11 mouse cellular contexts compared by ENCODE assay signal in the genomic region with DNA sequence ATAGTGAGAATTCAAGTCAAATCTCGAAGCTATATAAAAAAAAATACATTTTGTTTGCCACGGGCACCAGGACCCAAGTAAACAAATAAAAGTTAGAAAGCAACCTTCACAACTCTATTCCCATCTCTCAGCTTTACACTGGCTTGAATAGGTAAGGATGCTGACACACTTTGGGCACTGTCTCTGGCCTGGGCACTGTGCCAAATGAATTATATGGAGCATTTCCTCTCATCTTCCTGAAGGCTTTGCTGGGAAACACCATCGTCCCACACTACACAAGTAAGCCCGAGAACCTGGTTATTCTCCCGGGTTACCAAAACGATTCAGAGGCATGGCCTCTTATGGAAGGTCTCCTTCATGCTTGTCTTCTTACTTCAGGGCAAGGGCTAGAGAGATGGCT.
DNase-seq lines count a peak whose midpoint lies in the region; ATAC-seq and TF ChIP-seq lines count a peak whose summit lies in the region.
"Had no signal": no experiment of that assay in that cellular context is flagged by ENCODE, and none has a peak within 500 bp of the region (broad histone marks: within the 10 kb centered on the region; RNA-seq: fewer than 3 reads in every experiment).

No protein-coding gene starts in this region.

- no peak for TF ChIP-seq CTCF in lung, embryonic 14.5 days (IDR thresholded peaks at IDR 0.05; ENCODE audit: low read depth)
- no peak for TF ChIP-seq CTCF in lung, adult 2 months (IDR thresholded peaks at IDR 0.05; ENCODE audit: insufficient read depth, low read length)

- no peak overlapping the region for H3K9ac ChIP-seq in forebrain, embryonic 13.5 days
- H3K9ac ChIP-seq in forebrain, embryonic 12.5 days = no peak overlapping the region
- H3K9ac ChIP-seq in lung, embryonic 14.5 days = no peak overlapping the region
- no peak overlapping the region for H3K9ac ChIP-seq in forebrain, embryonic 16.5 days (replicated peaks; ENCODE audit: low read depth, low read length)
- no peak overlapping the region for H3K9ac ChIP-seq in neural tube, embryonic 13.5 days
- H3K9ac ChIP-seq: lung, embryonic 15.5 days had no signal

- peak; percentile 48 for DNase-seq in lung, embryonic 14.5 days
- no peak for DNase-seq in lung, adult 2 months
- DNase-seq in adipocyte (ENCODE audit: low spot score) = no peak
- DNase-seq in gastrocnemius, postnatal 4 days (ENCODE audit: low spot score in 2 of 2) = no peak
- DNase-seq: adrenal gland, postnatal 25 days had no signal

- no peak overlapping the region for H3K4me3 ChIP-seq in forebrain, embryonic 13.5 days
- no peak overlapping the region for H3K4me3 ChIP-seq in forebrain, embryonic 12.5 days (replicated peaks)
- H3K4me3 ChIP-seq in lung, embryonic 14.5 days (ENCODE audit: low read depth, low read length) = no peak overlapping the region
- no peak overlapping the region for H3K4me3 ChIP-seq in lung, adult 2 months (replicated peaks; ENCODE audit: extremely low read depth, low read depth, low read length)
- no peak overlapping the region; the same call in 1 of the 2 replicates for H3K4me3 ChIP-seq in forebrain, embryonic 16.5 days (replicated peaks; ENCODE audit: low read length)
- H3K4me3 ChIP-seq in neural tube, embryonic 13.5 days = no peak overlapping the region
- H3K4me3 ChIP-seq: lung, embryonic 15.5 days had no signal

- H3K36me3 ChIP-seq in forebrain, embryonic 13.5 days (ENCODE audit: poor library complexity, severe bottlenecking) = no peaks in the 10 kb centered on the region
- no peaks in the 10 kb centered on the region for H3K36me3 ChIP-seq in forebrain, embryonic 12.5 days (replicated peaks)
- H3K36me3 ChIP-seq in lung, embryonic 14.5 days (ENCODE audit: insufficient read depth) = no peaks in the 10 kb centered on the region
- H3K36me3 ChIP-seq in forebrain, embryonic 16.5 days (ENCODE audit: control insufficient read depth, insufficient read depth) = no peaks in the 10 kb centered on the region
- H3K36me3 ChIP-seq in neural tube, embryonic 13.5 days = no peaks in the 10 kb centered on the region
- H3K36me3 ChIP-seq: lung, embryonic 15.5 days had no signal

- no peaks in the 10 kb centered on the region for H3K9me3 ChIP-seq in forebrain, embryonic 13.5 days (replicated peaks)
- H3K9me3 ChIP-seq in forebrain, embryonic 12.5 days = no peaks in the 10 kb centered on the region; the same call in 1 of the 2 replicates
- no peaks in the 10 kb centered on the region for H3K9me3 ChIP-seq in lung, embryonic 14.5 days (ENCODE audit: low read depth, low read length)
- H3K9me3 ChIP-seq in forebrain, embryonic 16.5 days (ENCODE audit: control insufficient read depth, low read length) = no peaks in the 10 kb centered on the region
- no peaks in the 10 kb centered on the region for H3K9me3 ChIP-seq in neural tube, embryonic 13.5 days
- H3K9me3 ChIP-seq: lung, embryonic 15.5 days had no signal

- peak overlapping the region; percentile 48 for H3K4me2 ChIP-seq in forebrain, embryonic 13.5 days
- no peak overlapping the region for H3K4me2 ChIP-seq in forebrain, embryonic 12.5 days
- H3K4me2 ChIP-seq in lung, embryonic 14.5 days = no peak overlapping the region
- peak overlapping the region; percentile 48 for H3K4me2 ChIP-seq in forebrain, embryonic 16.5 days (ENCODE audit: low read length)
- H3K4me2 ChIP-seq in neural tube, embryonic 13.5 days = peak overlapping the region; percentile 44
- H3K4me2 ChIP-seq: heart, embryonic 11.5 days; lung, embryonic 15.5 days had no signal

- H3K27me3 ChIP-seq in forebrain, embryonic 13.5 days = no peaks in the 10 kb centered on the region
- H3K27me3 ChIP-seq in forebrain, embryonic 12.5 days = no peaks in the 10 kb centered on the region
- H3K27me3 ChIP-seq in lung, embryonic 14.5 days (ENCODE audit: insufficient read depth, low read length) = no peaks in the 10 kb centered on the region
- no peaks in the 10 kb centered on the region for H3K27me3 ChIP-seq in forebrain, embryonic 16.5 days (replicated peaks; ENCODE audit: control insufficient read depth, insufficient read depth, low read length)
- no peaks in the 10 kb centered on the region for H3K27me3 ChIP-seq in neural tube, embryonic 13.5 days
- H3K27me3 ChIP-seq: lung, embryonic 15.5 days had no signal

- peak; percentile 53 for ATAC-seq in forebrain, embryonic 13.5 days
- ATAC-seq in forebrain, embryonic 12.5 days (ENCODE audit: low FRiP score) = no peak
- ATAC-seq in lung, embryonic 14.5 days (ENCODE audit: insufficient read depth) = no peak
- peak; percentile 36 for ATAC-seq in forebrain, embryonic 16.5 days
- peak; percentile 77 for ATAC-seq in neural tube, embryonic 13.5 days (ENCODE audit: low read depth)

- WGBS in forebrain, embryonic 13.5 days = 42% methylated on average over 6 of the region's 6 CpGs
- WGBS in forebrain, embryonic 12.5 days = 56% methylated on average over 6 of the region's 6 CpGs
- 66% methylated on average over 6 of the region's 6 CpGs for WGBS in lung, embryonic 14.5 days
- whole genome bisulfite sequencing in lung, adult 2 months = 44% methylated on average over 6 of the region's 6 CpGs
- 12% methylated on average over 6 of the region's 6 CpGs for WGBS in forebrain, embryonic 16.5 days
- 37% methylated on average over 6 of the region's 6 CpGs for WGBS in neural tube, embryonic 13.5 days

- H3K4me1 ChIP-seq in forebrain, embryonic 13.5 days = peaks cover 18% of the 10 kb centered on the region
- 0 out of 2 replicates have a peak, but pooled peaks cover 3% of the 10 kb centered on the region for H3K4me1 ChIP-seq in forebrain, embryonic 12.5 days
- no peaks in the 10 kb centered on the region for H3K4me1 ChIP-seq in lung, embryonic 14.5 days (ENCODE audit: insufficient read depth)
- no peaks in the 10 kb centered on the region for H3K4me1 ChIP-seq in lung, adult 2 months (ENCODE audit: control insufficient read depth, insufficient read depth, low read length)
- H3K4me1 ChIP-seq in forebrain, embryonic 16.5 days (replicated peaks; ENCODE audit: control insufficient read depth, insufficient read depth, low read length) = peaks cover 13% of the 10 kb centered on the region
- peaks cover 16% of the 10 kb centered on the region for H3K4me1 ChIP-seq in neural tube, embryonic 13.5 days (replicated peaks)
- H3K4me1 ChIP-seq: lung, embryonic 15.5 days had no signal

- TF ChIP-seq POLR2A in lung, adult 2 months (IDR thresholded peaks at IDR 0.05; ENCODE audit: borderline replicate concordance, extremely low read depth, low read depth, low read length) = no peak

- no peak overlapping the region for H3K27ac ChIP-seq in forebrain, embryonic 13.5 days
- no peak overlapping the region for H3K27ac ChIP-seq in forebrain, embryonic 12.5 days
- no peak overlapping the region for H3K27ac ChIP-seq in lung, embryonic 14.5 days (ENCODE audit: low read depth)
- H3K27ac ChIP-seq in forebrain, embryonic 16.5 days (ENCODE audit: low read length) = no peak overlapping the region
- peak overlapping the region; percentile 61; the same call in 1 of the 2 replicates for H3K27ac ChIP-seq in neural tube, embryonic 13.5 days (replicated peaks)
- H3K27ac ChIP-seq: lung, embryonic 15.5 days had no signal

Comparison
In these comparisons a context has a peak if more than half of its experiments do, and no peak if none do; other contexts are left out.
1. ATAC-seq: peak in forebrain, embryonic 13.5 days (single experiment), forebrain, embryonic 16.5 days (single experiment) and neural tube, embryonic 13.5 days (single experiment); none in forebrain, embryonic 12.5 days (single experiment) and lung, embryonic 14.5 days (single experiment).
2. H3K4me2 ChIP-seq: peak in forebrain, embryonic 13.5 days (single experiment), forebrain, embryonic 16.5 days (single experiment) and neural tube, embryonic 13.5 days (single experiment); none in forebrain, embryonic 12.5 days (single experiment) and lung, embryonic 14.5 days (single experiment).